Mouse (Mus musculus) MEL (cell line): Measurements from ENCODE around the gene Tmem132b. TPM values are rescaled to one million over a fixed set of nuclear protein-coding genes. Genes with fewer than 3 reads are reported as not detected.

ENCODE experiments used
- DNase-seq: peaks from one replicate; pipeline ENCODE4 v3.0.0; 2011; ENCODE audit warnings: low read depth, low spot score
- H3K27ac ChIP-seq: 2 replicates; pipeline ENCODE4 v1.5.1; 2012; ENCODE audit warnings: low read depth, mild to moderate bottlenecking, control low read depth, low read length, moderate library complexity; ENCODE audit not compliant: control insufficient read depth
- H3K27me3 ChIP-seq, 2 experiments: fragments of 150-350 bp in 1 of 2; sonication (generic) in 1 of 2; 2 replicates each; pipeline ENCODE4 v1.6.1; 2012; ENCODE audit warnings: low read length in 2 of 2, mild to moderate bottlenecking in 2 of 2, improper control_type of control experiment in 1 of 2, moderate library complexity in 1 of 2; ENCODE audit not compliant: insufficient read depth in 2 of 2, control insufficient read depth in 1 of 2
- H3K36me3 ChIP-seq, 2 experiments: 2 replicates each; pipeline ENCODE4 v1.6.1; 2012 to 2014; ENCODE audit warnings: low read length in 2 of 2, improper control_type of control experiment in 1 of 2, inconsistent platforms in 1 of 2, mild to moderate bottlenecking in 1 of 2; ENCODE audit not compliant: insufficient read depth in 2 of 2, control insufficient read depth in 1 of 2
- H3K4me1 ChIP-seq, 2 experiments: fragments of 150-350 bp in 1 of 2; sonication (generic) in 1 of 2; 2 replicates each; pipeline ENCODE4 v1.6.1; 2012; ENCODE audit warnings: low read length in 2 of 2, improper control_type of control experiment in 1 of 2, mild to moderate bottlenecking in 1 of 2; ENCODE audit not compliant: insufficient read depth in 2 of 2, control insufficient read depth in 1 of 2
- H3K4me3 ChIP-seq, 2 experiments: fragments of 150-350 bp in 1 of 2; sonication (generic) in 1 of 2; 2 replicates each; pipeline ENCODE4 v1.5.1; 2012; ENCODE audit warnings: low read depth in 2 of 2, low read length in 2 of 2, mild to moderate bottlenecking in 2 of 2, moderate library complexity in 2 of 2, control low read depth in 1 of 2, improper control_type of control experiment in 1 of 2; ENCODE audit not compliant: control insufficient read depth in 1 of 2, insufficient read depth in 1 of 2
- H3K79me2 ChIP-seq: 2 replicates; pipeline ENCODE4 v1.6.1; 2012; ENCODE audit warnings: mild to moderate bottlenecking, low read length, moderate library complexity; ENCODE audit not compliant: control insufficient read depth, poor library complexity, insufficient read depth
- H3K9ac ChIP-seq: 2 replicates; pipeline ENCODE4 v1.6.1; 2012; ENCODE audit warnings: low read depth, mild to moderate bottlenecking, control low read depth, low read length, moderate library complexity; ENCODE audit not compliant: control insufficient read depth, poor library complexity, severe bottlenecking
- H3K9me3 ChIP-seq: fragments of 150-350 bp; sonication (generic); replicated peaks from 2 replicates; pipeline ENCODE4 v1.6.1; 2012; ENCODE audit warnings: mild to moderate bottlenecking, low read length, improper control_type of control experiment, moderate library complexity; ENCODE audit not compliant: insufficient read depth
- BHLHE40 ChIP-seq: IDR thresholded peaks from 2 replicates; pipeline ENCODE4 v1.6.1; 2012; ENCODE audit warnings: low read depth, mild to moderate bottlenecking, inconsistent platforms, low read length, improper control_type of control experiment, borderline replicate concordance
- CHD1 ChIP-seq: IDR thresholded peaks from 2 replicates; pipeline ENCODE4 v1.6.1; 2012; ENCODE audit warnings: low read depth, mild to moderate bottlenecking, inconsistent platforms, low read length, improper control_type of control experiment
- CHD2 ChIP-seq: IDR thresholded peaks from 2 replicates; pipeline ENCODE4 v1.6.1; 2011; ENCODE audit warnings: low read length, improper control_type of control experiment
- CTCF ChIP-seq, 3 experiments: IDR thresholded peaks in 2 of 3; conservative IDR thresholded peaks in 1 of 3; 2 replicates each; pipeline ENCODE4 v1.5.1; 2011 to 2012; ENCODE audit warnings: low read length in 3 of 3, low read depth in 2 of 3, mild to moderate bottlenecking in 2 of 3, improper control_type of control experiment in 1 of 3, inconsistent platforms in 1 of 3, mixed read lengths in 1 of 3, moderate library complexity in 1 of 3; ENCODE audit not compliant: control insufficient read depth in 1 of 3, insufficient read depth in 1 of 3, poor library complexity in 1 of 3, severe bottlenecking in 1 of 3
- EP300 ChIP-seq, 2 experiments: IDR thresholded peaks; 2 replicates each; pipeline ENCODE4 v1.6.1; 2011; ENCODE audit warnings: improper control_type of control experiment in 2 of 2, low read length in 2 of 2, low read depth in 1 of 2, mild to moderate bottlenecking in 1 of 2
- GABPA ChIP-seq: IDR thresholded peaks from 2 replicates; pipeline ENCODE4 v1.6.1; 2012; ENCODE audit warnings: low read depth, mild to moderate bottlenecking, inconsistent platforms, low read length, improper control_type of control experiment, moderate library complexity
- KAT2A ChIP-seq: conservative IDR thresholded peaks from 2 replicates; pipeline ENCODE4 v1.6.1; 2012; ENCODE audit warnings: low read depth, low read length, improper control_type of control experiment, inconsistent platforms
- MAFK ChIP-seq: IDR thresholded peaks from 2 replicates; pipeline ENCODE4 v1.6.1; 2011; ENCODE audit warnings: low read depth, mild to moderate bottlenecking, low read length, improper control_type of control experiment, borderline replicate concordance
- MAX ChIP-seq: IDR thresholded peaks from 2 replicates; pipeline ENCODE4 v1.6.1; 2011; ENCODE audit warnings: low read length, improper control_type of control experiment
- MYB ChIP-seq: IDR thresholded peaks from 2 replicates; pipeline ENCODE4 v1.6.1; 2011; ENCODE audit warnings: mild to moderate bottlenecking, low read depth, low read length, improper control_type of control experiment
- NELFE ChIP-seq: IDR thresholded peaks from 2 replicates; pipeline ENCODE4 v1.6.1; 2011; ENCODE audit warnings: low read depth, low read length, improper control_type of control experiment
- POLR2A ChIP-seq, 2 experiments: IDR thresholded peaks; 2 replicates each; pipeline ENCODE4 v1.6.1; 2011 to 2012; ENCODE audit warnings: low read length in 2 of 2, mild to moderate bottlenecking in 2 of 2, control low read depth in 1 of 2, improper control_type of control experiment in 1 of 2, low read depth in 1 of 2, moderate library complexity in 1 of 2; ENCODE audit not compliant: control insufficient read depth in 1 of 2, insufficient read depth in 1 of 2, poor library complexity in 1 of 2
- POLR2AphosphoS2 ChIP-seq: IDR thresholded peaks from 2 replicates; pipeline ENCODE4 v1.6.1; 2011; ENCODE audit warnings: low read length, improper control_type of control experiment
- POLR2AphosphoS5 ChIP-seq: IDR thresholded peaks from 2 replicates; pipeline ENCODE4 v1.6.1; 2012; ENCODE audit warnings: low read depth, borderline replicate concordance, mild to moderate bottlenecking, inconsistent platforms, low read length, moderate library complexity, mixed read lengths
- RAD21 ChIP-seq: IDR thresholded peaks from 2 replicates; pipeline ENCODE4 v1.6.1; 2011; ENCODE audit warnings: mild to moderate bottlenecking, low read depth, low read length, improper control_type of control experiment
- SIN3A ChIP-seq: IDR thresholded peaks from 2 replicates; pipeline ENCODE4 v1.6.1; 2012; ENCODE audit warnings: low read length, improper control_type of control experiment, inconsistent platforms
- SMC3 ChIP-seq: IDR thresholded peaks from 2 replicates; pipeline ENCODE4 v1.6.1; 2011; ENCODE audit warnings: low read depth, low read length, improper control_type of control experiment
- TBP ChIP-seq: IDR thresholded peaks from 2 replicates; pipeline ENCODE4 v1.8.0; 2011; ENCODE audit warnings: low read depth, low read length, improper control_type of control experiment
- TCF12 ChIP-seq: IDR thresholded peaks from 2 replicates; pipeline ENCODE4 v1.6.1; 2014; ENCODE audit warnings: low read depth, mild to moderate bottlenecking, inconsistent platforms, low read length, improper control_type of control experiment, moderate library complexity
- USF1 ChIP-seq: IDR thresholded peaks from 2 replicates; pipeline ENCODE4 v1.6.1; 2014; ENCODE audit warnings: low read depth, mild to moderate bottlenecking, inconsistent platforms, low read length, improper control_type of control experiment, moderate library complexity
- ZC3H11A ChIP-seq: IDR thresholded peaks from 2 replicates; pipeline ENCODE4 v1.6.1; 2012; ENCODE audit warnings: low read depth, mild to moderate bottlenecking, inconsistent platforms, low read length, improper control_type of control experiment
- polyA plus RNA-seq, 2 experiments: library from polyadenylated mRNA; stranded (reverse) in 1 of 2; unstranded in 1 of 2; fragments of >175 nt in 1 of 2; fragments of >200 nt in 1 of 2; gene quantifications; 2 replicates each; pipeline versions ENCODE4 v1.2.1 to v1.2.4; 2012; ENCODE audit warnings: low replicate concordance in 2 of 2, low read depth in 1 of 2; ENCODE audit not compliant: insufficient read length in 2 of 2, insufficient read depth in 1 of 2, missing spikeins in 1 of 2
- total RNA-seq: library from RNA; depleted of rRNA; stranded (reverse); fragments of 300-350 nt; gene quantifications from 2 replicates; pipeline ENCODE4 v1.2.3, GENCODE M21; 2012

Tmem132b gene
- total and polyA plus RNA-seq, 3 experiments = not detected

DNA sequence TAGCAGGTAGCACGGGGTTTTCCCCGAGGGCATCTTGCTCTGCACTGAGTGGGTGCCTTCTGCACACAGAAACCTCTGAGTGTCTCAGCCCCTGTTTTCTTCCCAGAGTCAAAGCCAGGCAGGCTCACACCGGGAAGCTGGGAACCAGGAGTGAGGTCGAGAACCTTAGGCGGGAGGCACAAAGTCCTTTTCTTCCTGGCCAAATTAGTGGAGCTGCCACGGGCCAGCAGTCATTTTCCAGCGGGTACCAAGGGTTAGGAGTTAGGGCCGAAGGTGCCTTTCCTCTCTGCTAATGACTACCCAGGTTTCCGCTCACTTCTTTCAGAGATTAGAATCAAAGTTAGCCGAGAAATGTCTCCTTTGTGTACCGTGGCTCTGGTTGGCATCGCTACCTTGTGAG lies 75.6 kb downstream of the Tmem132b start:
- Histone ChIP-seq H3K27me3 (no peaks in the 10 kb centered on the region), H3K9me3 (no peaks in the 10 kb centered on the region), H3K9ac (no peak overlapping the region), H3K4me1 (no peaks in the 10 kb centered on the region), H3K4me3 (no peak overlapping the region), H3K36me3 (no peaks in the 10 kb centered on the region), H3K27ac (no peak overlapping the region), H3K79me2 (no peaks in the 10 kb centered on the region)
- TF ChIP-seq CHD1 (no peak), BHLHE40 (no peak), TBP (no peak), CHD2 (no peak), MAX (no peak), SIN3A (no peak), POLR2AphosphoS5 (no peak), POLR2A (IDR thresholded peaks at IDR 0.05; ENCODE audit: control insufficient read depth in 1 of 2, insufficient read depth in 1 of 2, low read depth in 1 of 2, low read length in 2 of 2, poor library complexity in 1 of 2) (no peak), POLR2AphosphoS2 (no peak), ZC3H11A (no peak), TCF12 (no peak), EP300 (IDR thresholded peaks at IDR 0.05; ENCODE audit: low read depth in 1 of 2, low read length in 2 of 2) (no peak), USF1 (no peak), NELFE (no peak), KAT2A (no peak)
- no peak for DNase-seq

DNA sequence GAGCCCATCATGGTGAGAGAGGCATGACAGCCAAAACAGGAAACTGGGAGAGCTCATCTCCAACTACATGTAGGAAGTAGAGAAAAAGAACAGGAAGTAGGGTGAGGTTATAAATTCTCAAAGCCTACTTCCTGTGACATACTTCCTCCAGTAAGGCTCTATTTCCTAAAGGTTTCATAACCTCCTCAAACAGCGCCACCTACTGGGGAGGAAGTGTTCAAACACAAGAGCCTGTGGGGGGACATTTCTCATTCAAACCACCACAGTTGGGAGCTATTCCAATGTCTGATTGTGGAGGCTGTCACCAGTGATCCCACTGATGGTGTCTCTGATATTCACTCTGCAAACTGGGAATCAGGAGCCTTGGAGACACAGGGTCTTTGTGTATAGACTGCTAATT lies 78.4 kb downstream of the Tmem132b start:
- no peaks in the 10 kb centered on the region for H3K4me1 ChIP-seq
- no peaks in the 10 kb centered on the region for H3K79me2 ChIP-seq
- DNase-seq = peak; percentile 9
- TF ChIP-seq CTCF (IDR thresholded peaks at IDR 0.05 in 2 of 3, conservative IDR thresholded peaks at IDR 0.05 in 1 of 3; ENCODE audit: control insufficient read depth in 1 of 3, insufficient read depth in 1 of 3, low read depth in 2 of 3, low read length in 3 of 3, poor library complexity in 1 of 3, severe bottlenecking in 1 of 3) = peak in 2 of 3 experiments; percentile 5 to 20; a peak in 2 of 6 replicates
- no peak for TF ChIP-seq SMC3
- no peaks in the 10 kb centered on the region for H3K9me3 ChIP-seq
- no peak overlapping the region for H3K9ac ChIP-seq
- no peaks in the 10 kb centered on the region for H3K36me3 ChIP-seq
- H3K27me3 ChIP-seq = no peaks in the 10 kb centered on the region
- H3K27ac ChIP-seq = no peak overlapping the region
- no peak overlapping the region for H3K4me3 ChIP-seq

- TF ChIP-seq ZC3H11A = no peak
- TF ChIP-seq MYB = no peak
- TF ChIP-seq GABPA = no peak
- TF ChIP-seq NELFE = no peak
- no peak for TF ChIP-seq MAX
- no peak for TF ChIP-seq POLR2A (IDR thresholded peaks at IDR 0.05; ENCODE audit: control insufficient read depth in 1 of 2, insufficient read depth in 1 of 2, low read depth in 1 of 2, low read length in 2 of 2, poor library complexity in 1 of 2)
- no peak for TF ChIP-seq RAD21
- no peak for TF ChIP-seq MAFK
- TF ChIP-seq TBP = no peak
- no peaks in the 10 kb centered on the region for H3K9me3 ChIP-seq
These were observed 80.9 kb downstream of the Tmem132b start for GRCm38 (mm10) chr5:125612460-125612859.

More at GRCm38 (mm10) chr5:125612460-125612859, 80.9 kb downstream of the Tmem132b start:
- Histone ChIP-seq H3K4me3 (no peak overlapping the region), H3K27ac (no peak overlapping the region), H3K79me2 (no peaks in the 10 kb centered on the region), H3K9ac (no peak overlapping the region), H3K36me3 (no peaks in the 10 kb centered on the region), H3K4me1 (no peaks in the 10 kb centered on the region), H3K27me3 (no peaks in the 10 kb centered on the region)
- no peak for DNase-seq
